ENCODE assay signal across 7 mouse cellular contexts in the genomic region with DNA sequence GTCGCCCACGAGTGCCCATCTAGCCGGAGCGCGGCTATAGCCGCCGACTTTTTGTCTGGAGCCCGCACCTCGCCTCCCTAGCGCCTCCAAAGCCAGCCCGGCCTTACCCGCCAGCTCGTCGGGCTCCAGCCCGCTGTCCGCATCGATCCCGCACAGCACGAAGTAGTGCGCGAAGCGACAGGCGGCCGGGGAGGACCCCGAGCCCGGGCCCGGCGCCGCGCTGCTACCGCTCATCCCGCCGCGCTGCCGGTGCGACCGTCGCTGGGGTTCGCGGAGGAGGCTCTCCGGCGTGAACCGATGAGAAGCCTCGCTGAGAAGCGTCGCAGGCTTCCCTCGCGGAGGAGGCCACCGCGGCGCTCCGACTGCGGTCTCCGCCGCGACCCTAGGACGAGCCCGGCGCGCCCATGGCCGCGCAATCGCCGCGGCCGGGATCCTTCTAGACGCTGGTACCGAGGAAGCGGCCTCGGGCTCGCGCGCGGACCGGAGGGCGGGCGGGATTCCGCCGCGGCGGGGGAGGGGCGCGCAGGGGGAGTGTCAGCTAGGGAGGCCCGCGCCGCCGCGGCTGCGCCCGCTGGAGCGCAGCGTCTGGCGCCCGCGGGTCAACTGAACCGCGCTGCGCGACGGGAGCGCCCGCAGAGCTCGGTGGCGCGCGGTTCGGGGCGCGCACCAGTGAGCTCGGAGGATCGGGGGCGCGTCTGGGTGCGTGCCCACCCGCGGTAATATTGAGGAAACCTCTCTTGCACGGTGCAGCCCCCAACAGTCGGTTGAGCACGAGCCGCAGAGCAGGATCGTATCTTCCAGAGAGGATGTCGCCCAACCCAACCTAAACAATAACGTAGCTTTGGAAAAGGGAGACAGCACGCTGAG. TPM values are rescaled to one million over a fixed set of nuclear protein-coding genes. Genes with fewer than 3 reads are reported as not detected.
A peak's percentile ranks its signal among the peaks of the same experiment; 100 is the strongest.
DNase-seq lines count a peak whose midpoint lies in the region; ATAC-seq and TF ChIP-seq lines count a peak whose summit lies in the region.

A gene (minus strand): TSS at position 605 of the 867 bp plus-strand sequence.

- peak within 1 kb of the TSS; percentile 77 for H3K4me2 ChIP-seq in midbrain, embryonic 11.5 days

- peak within 1 kb of the TSS; percentile 93 for H3K27ac ChIP-seq in limb, embryonic 10.5 days
- peak within 1 kb of the TSS; percentile 97 for H3K27ac ChIP-seq in midbrain, embryonic 11.5 days (ENCODE audit: low read depth, low read length)
- H3K27ac ChIP-seq in spleen, adult 2 months (ENCODE audit: insufficient read depth, low read length): peak within 1 kb of the TSS; percentile 74

- DNase-seq in adrenal gland, postnatal 10 days: peak; percentile 93
- DNase-seq in embryo, embryonic 9.5 days (ENCODE audit: extremely low spot score): peak; percentile 81
- peak; percentile 89 to 90 for DNase-seq in heart, adult 18-20 months
- DNase-seq in kidney, adult 18-20 months: peak; percentile 87
- peak; percentile 80 for DNase-seq in limb, embryonic 10.5 days (ENCODE audit: low spot score)
- peak; percentile 98 for DNase-seq in midbrain, embryonic 11.5 days (ENCODE audit: low spot score, missing footprints)
- DNase-seq in spleen, adult 2 months (ENCODE audit: low read depth in 1 of 2, low spot score in 2 of 2): peak; percentile 23 to 73

- peak within 1 kb of the TSS; percentile 83 for H3K4me3 ChIP-seq in limb, embryonic 10.5 days
- H3K4me3 ChIP-seq in midbrain, embryonic 11.5 days (ENCODE audit: low read depth, low read length): peak within 1 kb of the TSS; percentile 86
- H3K4me3 ChIP-seq in spleen, adult 2 months (ENCODE audit: extremely low read depth, insufficient read depth, insufficient read length): peak within 1 kb of the TSS; percentile 82

- peaks cover 7% of the 10 kb centered on the region; the same call in 1 of the 2 replicates for H3K4me1 ChIP-seq in limb, embryonic 10.5 days
- peaks cover 3% of the 10 kb centered on the region; the same call in 1 of the 2 replicates for H3K4me1 ChIP-seq in midbrain, embryonic 11.5 days (ENCODE audit: control insufficient read depth, insufficient read depth, low read length)
- peaks cover 2% of the 10 kb centered on the region for H3K4me1 ChIP-seq in spleen, adult 2 months (ENCODE audit: control insufficient read depth, insufficient read depth, insufficient read length)

- no peaks in the 10 kb centered on the region for H3K36me3 ChIP-seq in limb, embryonic 10.5 days
- no peaks in the 10 kb centered on the region for H3K36me3 ChIP-seq in midbrain, embryonic 11.5 days (ENCODE audit: control insufficient read depth, insufficient read depth, low read length)
- no peaks in the 10 kb centered on the region for H3K36me3 ChIP-seq in spleen, adult 2 months (ENCODE audit: control insufficient read depth, insufficient read depth, low read length)

- H3K27me3 ChIP-seq in limb, embryonic 10.5 days (ENCODE audit: low read depth, poor library complexity, severe bottlenecking): no peaks in the 10 kb centered on the region
- H3K27me3 ChIP-seq in midbrain, embryonic 11.5 days (ENCODE audit: control insufficient read depth, insufficient read depth, low read length): no peaks in the 10 kb centered on the region
- H3K27me3 ChIP-seq in spleen, adult 2 months (ENCODE audit: control insufficient read depth, insufficient read depth, low read length): no peaks in the 10 kb centered on the region

- peak; percentile 91 for ATAC-seq in midbrain, embryonic 11.5 days (ENCODE audit: low FRiP score)

- WGBS in limb, embryonic 10.5 days: under 1% methylated on average over 124 of the region's 124 CpGs
- under 1% methylated on average over 112 of the region's 124 CpGs for WGBS in midbrain, embryonic 11.5 days
- under 1% methylated on average over 123 of the region's 124 CpGs for WGBS in spleen, adult 2 months

- H3K9me3 ChIP-seq in limb, embryonic 10.5 days (replicated peaks): no peaks in the 10 kb centered on the region
- no peaks in the 10 kb centered on the region for H3K9me3 ChIP-seq in midbrain, embryonic 11.5 days (ENCODE audit: control insufficient read depth, low read length)

- TF ChIP-seq CTCF in spleen, adult 2 months (IDR thresholded peaks at IDR 0.05; ENCODE audit: extremely low read depth, insufficient read depth, insufficient read length, insufficient replicate concordance): no peak

- no peak for TF ChIP-seq POLR2A in spleen, adult 2 months (IDR thresholded peaks at IDR 0.05; ENCODE audit: low read depth, low read length)

- peak within 1 kb of the TSS; percentile 96 for H3K9ac ChIP-seq in midbrain, embryonic 11.5 days (ENCODE audit: low read length)

RNA-seq across cellular contexts. Expression of the gene that starts here (rescaled TPM):
- 10 to 100 TPM; 19.0 to 19.1 TPM for total RNA-seq in adrenal gland, postnatal 10 days (2021)
- total RNA-seq in heart, adult 18-20 months (2021): 10 to 100 TPM; 15.9 to 16.1 TPM
- polyA plus RNA-seq in limb, embryonic 10.5 days (2016; fragmentation: Nextera tagmentation; extraction: Ambion mirVana): 7.6 and 8.7 TPM in 2 replicates
- 17.0 and 17.7 TPM in 2 replicates for polyA plus RNA-seq in midbrain, embryonic 11.5 days (2014; fragmentation: Nextera tagmentation; extraction: Ambion mirVana)
- polyA plus RNA-seq in spleen, adult 2 months (2012; rRNA removed): 5.1 and 11.8 TPM in 2 replicates

Comparison
In these comparisons a context has a peak if more than half of its experiments do, and no peak if none do; other contexts are left out.
1. Peak in every context shown above with its lines: DNase-seq, ATAC-seq, H3K4me3 ChIP-seq and H3K27ac ChIP-seq.
2. DNase-seq: peak in every context shown above with its lines; median percentile 98 in midbrain, embryonic 11.5 days; 93 in adrenal gland, postnatal 10 days; 90 in heart, adult 18-20 months; 87 in kidney, adult 18-20 months; 81 in embryo, embryonic 9.5 days; 80 in limb, embryonic 10.5 days; 48 in spleen, adult 2 months.